Mouse (Mus musculus): ENCODE results near the gene Nit1. TPM values are rescaled to one million over a fixed set of nuclear protein-coding genes. Genes with fewer than 3 reads are reported as not detected.
A peak's percentile ranks its signal among the peaks of the same experiment; 100 is the strongest.

Gene Nit1
- total and polyA plus RNA-seq, 2 experiments from 2014 or later = 31.4 to 39.6 TPM

DNA sequence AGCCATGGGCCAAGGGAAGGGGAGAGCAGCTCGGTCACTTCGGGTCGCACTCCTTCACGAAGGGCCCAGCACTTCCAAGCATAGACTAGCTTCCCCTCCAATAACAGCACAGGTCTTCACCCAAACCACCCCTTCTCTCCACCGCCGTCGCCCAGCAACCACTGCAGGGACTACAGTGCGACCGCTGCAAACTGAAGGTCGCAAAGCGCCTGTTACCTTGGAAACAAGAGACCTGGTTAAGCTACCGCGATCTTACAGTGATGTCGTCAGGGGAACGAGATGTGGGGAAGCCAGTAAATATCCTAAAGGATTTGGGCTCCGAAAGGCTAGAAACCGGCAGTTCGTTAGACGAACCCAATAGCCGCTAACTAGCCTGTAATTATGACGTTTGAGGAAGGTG is 15.2 kb upstream of the Nit1 start, which contains the start of gene Klhdc9:
Klhdc9 (minus strand) TSS at position 143 of the 400 bp plus-strand sequence.
- peak; percentile 92 for ATAC-seq (ENCODE audit: insufficient read depth, low read depth)
- peak; percentile 94 for DNase-seq (ENCODE audit: low spot score)
- peak within 1 kb of the TSS; percentile 69 for H3K4me2 ChIP-seq (ENCODE audit: low read depth, low read length)
- peak within 1 kb of the TSS; percentile 16; the same call in 1 of the 2 replicates for H3K27ac ChIP-seq (ENCODE audit: low read depth)
- no peaks in the 10 kb centered on the region for H3K9me3 ChIP-seq (replicated peaks; ENCODE audit: control insufficient read depth, low read length)
- peak within 1 kb of the TSS; percentile 47 for H3K9ac ChIP-seq (replicated peaks; ENCODE audit: low read depth, low read length)
- peaks cover 21% of the 10 kb centered on the region for H3K36me3 ChIP-seq (replicated peaks; ENCODE audit: control insufficient read depth, insufficient read depth, low read length)
- WGBS = 4% methylated on average over 21 of the region's 21 CpGs
- H3K27me3 ChIP-seq (ENCODE audit: control insufficient read depth, insufficient read depth, low read length) = no peaks in the 10 kb centered on the region
- peak within 1 kb of the TSS; percentile 55 for H3K4me3 ChIP-seq (ENCODE audit: low read depth, low read length)
- no peaks in the 10 kb centered on the region for H3K4me1 ChIP-seq (ENCODE audit: control insufficient read depth, insufficient read depth)
- TF ChIP-seq CTCF (IDR thresholded peaks at IDR 0.05; ENCODE audit: low read depth) (no peak), EP300 (IDR thresholded peaks at IDR 0.05; ENCODE audit: low read depth) (no peak)

DNA sequence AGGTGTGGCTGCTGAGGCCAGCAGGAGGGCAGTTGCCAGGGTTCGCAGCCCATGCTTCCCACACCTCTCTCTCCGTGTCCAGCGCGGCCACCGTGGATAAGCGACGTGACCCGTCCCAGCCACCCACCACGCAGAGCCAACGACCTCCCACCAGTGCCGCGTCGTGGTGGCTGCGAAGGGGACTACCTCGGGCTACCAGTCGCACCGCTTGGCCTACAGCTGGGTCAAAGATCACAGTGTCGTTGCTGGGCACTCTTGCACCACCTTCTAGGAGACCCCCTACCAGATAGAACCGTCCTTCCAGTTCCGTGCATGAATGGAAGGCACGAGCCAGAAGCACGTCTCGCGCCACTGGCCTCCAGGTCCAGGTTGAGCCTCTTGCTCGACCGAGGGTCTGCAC is 14.8 kb upstream of the Nit1 start:
- Histone ChIP-seq H3K36me3 (replicated peaks; ENCODE audit: control insufficient read depth, insufficient read depth, low read length) (peaks cover 21% of the 10 kb centered on the region), H3K27me3 (ENCODE audit: control insufficient read depth, insufficient read depth, low read length) (no peaks in the 10 kb centered on the region), H3K9ac (replicated peaks; ENCODE audit: low read depth, low read length) (0 out of 2 replicates have a peak overlapping the region, but pooled peaks have one; percentile 47), H3K9me3 (replicated peaks; ENCODE audit: control insufficient read depth, low read length) (no peaks in the 10 kb centered on the region), H3K4me3 (ENCODE audit: low read depth, low read length) (peak overlapping the region; percentile 55), H3K4me1 (ENCODE audit: control insufficient read depth, insufficient read depth) (no peaks in the 10 kb centered on the region), H3K4me2 (ENCODE audit: low read depth, low read length) (peak overlapping the region; percentile 69), H3K27ac (ENCODE audit: low read depth) (no peak overlapping the region)
- TF ChIP-seq CTCF (IDR thresholded peaks at IDR 0.05; ENCODE audit: low read depth) (no peak), EP300 (IDR thresholded peaks at IDR 0.05; ENCODE audit: low read depth) (no peak)
- no peak for DNase-seq (ENCODE audit: low spot score)
- peak; percentile 10; the same call in 1 of the 2 replicates for ATAC-seq (ENCODE audit: insufficient read depth, low read depth)
- 21% methylated on average over 26 of the region's 26 CpGs for WGBS

DNA sequence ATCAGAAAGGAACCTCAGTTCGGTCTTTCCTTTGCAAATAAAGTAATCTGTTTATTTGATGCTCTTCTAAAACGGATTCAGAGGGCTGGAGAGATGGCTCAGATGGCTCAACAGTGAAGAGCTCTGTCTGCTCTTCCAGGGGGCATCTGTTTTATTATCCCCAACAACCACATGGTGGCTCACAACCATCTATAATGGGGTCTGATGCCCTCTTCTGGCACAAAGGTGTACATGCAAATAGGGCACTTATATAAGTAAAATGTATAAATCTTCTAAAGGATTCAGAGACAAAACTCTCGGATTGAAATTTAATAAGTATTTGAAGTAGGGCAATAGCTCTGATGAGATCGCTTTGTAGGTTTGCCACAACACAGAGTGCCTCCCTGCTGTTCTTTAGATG is 13.0 kb upstream of the Nit1 start:
- Histone ChIP-seq H3K9ac (replicated peaks; ENCODE audit: low read depth, low read length) (no peak overlapping the region), H3K4me1 (ENCODE audit: control insufficient read depth, insufficient read depth) (no peaks in the 10 kb centered on the region), H3K27ac (ENCODE audit: low read depth) (no peak overlapping the region), H3K4me2 (ENCODE audit: low read depth, low read length) (no peak overlapping the region), H3K27me3 (ENCODE audit: control insufficient read depth, insufficient read depth, low read length) (no peaks in the 10 kb centered on the region), H3K9me3 (replicated peaks; ENCODE audit: control insufficient read depth, low read length) (no peaks in the 10 kb centered on the region), H3K4me3 (ENCODE audit: low read depth, low read length) (no peak overlapping the region), H3K36me3 (replicated peaks; ENCODE audit: control insufficient read depth, insufficient read depth, low read length) (peaks cover 21% of the 10 kb centered on the region)
- WGBS = 68% methylated on average over 4 of the region's 4 CpGs
- no peak for ATAC-seq (ENCODE audit: insufficient read depth, low read depth)
- DNase-seq (ENCODE audit: low spot score) = peak; percentile 40
- TF ChIP-seq CTCF (IDR thresholded peaks at IDR 0.05; ENCODE audit: low read depth) (peak; percentile 83), EP300 (IDR thresholded peaks at IDR 0.05; ENCODE audit: low read depth) (no peak)

DNA sequence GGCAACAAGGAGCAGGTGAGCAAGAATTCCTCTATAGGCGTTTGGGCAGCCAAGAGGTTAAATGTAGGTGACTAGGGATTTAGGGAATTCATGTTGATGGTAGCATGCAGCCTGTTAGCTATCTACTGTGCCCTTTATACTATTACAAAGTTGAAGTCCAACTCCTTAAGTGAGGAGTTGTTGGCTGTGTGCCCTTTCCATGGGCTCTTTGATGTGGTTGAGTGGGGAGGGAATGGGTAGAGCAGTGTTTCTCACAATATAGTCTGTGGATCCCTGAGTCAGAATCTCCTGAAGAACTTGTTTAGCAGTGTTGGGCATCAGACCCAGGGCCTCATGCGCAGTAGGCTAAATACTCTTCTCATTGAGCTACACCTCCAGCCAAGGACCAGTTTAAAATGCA is 11.4 kb upstream of the Nit1 start:
- Histone ChIP-seq H3K9ac (replicated peaks; ENCODE audit: low read depth, low read length) (no peak overlapping the region), H3K4me1 (ENCODE audit: control insufficient read depth, insufficient read depth) (no peaks in the 10 kb centered on the region), H3K4me2 (ENCODE audit: low read depth, low read length) (no peak overlapping the region), H3K9me3 (replicated peaks; ENCODE audit: control insufficient read depth, low read length) (no peaks in the 10 kb centered on the region), H3K27ac (ENCODE audit: low read depth) (no peak overlapping the region), H3K36me3 (replicated peaks; ENCODE audit: control insufficient read depth, insufficient read depth, low read length) (peaks cover 21% of the 10 kb centered on the region), H3K4me3 (ENCODE audit: low read depth, low read length) (no peak overlapping the region), H3K27me3 (ENCODE audit: control insufficient read depth, insufficient read depth, low read length) (no peaks in the 10 kb centered on the region)
- TF ChIP-seq CTCF (IDR thresholded peaks at IDR 0.05; ENCODE audit: low read depth) = no peak
- TF ChIP-seq EP300 (IDR thresholded peaks at IDR 0.05; ENCODE audit: low read depth) = no peak
- DNase-seq (ENCODE audit: low spot score) (no peak), ATAC-seq (ENCODE audit: insufficient read depth, low read depth) (no peak)
- 88% methylated on average over 2 of the region's 2 CpGs for WGBS

DNA sequence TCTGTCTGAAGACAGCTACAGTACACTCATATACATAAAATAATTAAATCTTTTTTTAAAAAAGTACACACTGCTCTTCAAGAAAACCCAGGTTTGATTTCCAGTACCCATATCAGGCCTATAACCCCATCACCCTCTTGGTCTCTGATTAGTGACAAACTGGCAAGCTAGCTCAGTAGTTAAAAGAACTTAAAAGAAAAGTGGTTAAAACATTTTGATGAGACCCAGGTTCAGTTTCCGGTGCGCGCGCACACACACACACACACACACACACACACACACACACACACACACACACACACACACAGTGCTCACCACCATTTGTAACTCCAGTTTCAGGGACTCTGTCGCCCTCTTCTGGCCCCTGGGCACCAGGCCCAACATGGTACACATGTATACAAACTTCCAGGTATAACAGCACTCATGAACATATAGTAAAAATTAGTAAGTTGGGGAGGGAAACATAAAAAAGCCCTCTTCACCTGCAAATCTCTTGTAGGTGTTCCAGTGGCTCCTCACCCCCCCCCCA is 10.4 kb upstream of the Nit1 start:
- no peak overlapping the region for H3K4me3 ChIP-seq (ENCODE audit: low read depth, low read length)

DNA sequence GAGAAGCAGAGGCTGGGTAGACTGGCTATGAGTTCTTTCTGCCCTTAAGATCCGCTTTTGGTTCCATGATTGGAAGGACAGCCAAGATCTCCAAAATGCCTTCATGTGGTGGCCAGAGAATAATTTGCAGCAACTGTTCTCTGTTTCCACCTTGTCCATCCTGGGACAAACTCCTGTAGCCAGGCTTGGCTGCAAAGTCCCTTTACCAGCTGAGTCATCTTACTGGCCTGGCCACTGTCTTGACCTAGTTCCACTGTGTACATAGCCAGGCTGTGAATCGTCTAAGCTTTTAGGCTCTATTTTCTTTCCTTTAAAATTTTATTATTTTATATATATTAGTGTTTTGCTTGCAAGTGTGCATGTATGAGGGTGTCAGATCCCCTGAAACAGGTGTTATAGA is 3.8 kb upstream of the Nit1 start:
- H3K4me3 ChIP-seq (ENCODE audit: low read depth, low read length) = no peak overlapping the region
- 88% methylated on average over 2 of the region's 2 CpGs for WGBS
- no peak overlapping the region for H3K9ac ChIP-seq (replicated peaks; ENCODE audit: low read depth, low read length)
- ATAC-seq (ENCODE audit: insufficient read depth, low read depth) (no peak), DNase-seq (ENCODE audit: low spot score) (no peak)
- H3K4me1 ChIP-seq (ENCODE audit: control insufficient read depth, insufficient read depth) = peaks cover 18% of the 10 kb centered on the region
- TF ChIP-seq EP300 (IDR thresholded peaks at IDR 0.05; ENCODE audit: low read depth) = no peak
- no peak for TF ChIP-seq CTCF (IDR thresholded peaks at IDR 0.05; ENCODE audit: low read depth)
- H3K36me3 ChIP-seq (replicated peaks; ENCODE audit: control insufficient read depth, insufficient read depth, low read length) = no peaks in the 10 kb centered on the region
- H3K4me2 ChIP-seq (ENCODE audit: low read depth, low read length) = no peak overlapping the region
- no peaks in the 10 kb centered on the region for H3K27me3 ChIP-seq (ENCODE audit: control insufficient read depth, insufficient read depth, low read length)
- H3K9me3 ChIP-seq (replicated peaks; ENCODE audit: control insufficient read depth, low read length) = no peaks in the 10 kb centered on the region
- no peak overlapping the region for H3K27ac ChIP-seq (ENCODE audit: low read depth)

More for the DNA sequence above, 10.4 kb upstream of the Nit1 start:
- WGBS = 77% methylated on average over 5 of the region's 5 CpGs
- H3K36me3 ChIP-seq (replicated peaks; ENCODE audit: control insufficient read depth, insufficient read depth, low read length) = peaks cover 21% of the 10 kb centered on the region
- no peak overlapping the region for H3K9ac ChIP-seq (replicated peaks; ENCODE audit: low read depth, low read length)
- DNase-seq (ENCODE audit: low spot score) = peak; percentile 28
- no peaks in the 10 kb centered on the region for H3K27me3 ChIP-seq (ENCODE audit: control insufficient read depth, insufficient read depth, low read length)
- TF ChIP-seq EP300 (IDR thresholded peaks at IDR 0.05; ENCODE audit: low read depth) = no peak
- peak; percentile 46 for TF ChIP-seq CTCF (IDR thresholded peaks at IDR 0.05; ENCODE audit: low read depth)
- H3K4me2 ChIP-seq (ENCODE audit: low read depth, low read length) = no peak overlapping the region
- H3K4me1 ChIP-seq (ENCODE audit: control insufficient read depth, insufficient read depth) = no peaks in the 10 kb centered on the region
- no peak overlapping the region for H3K27ac ChIP-seq (ENCODE audit: low read depth)
- no peak for ATAC-seq (ENCODE audit: insufficient read depth, low read depth)
- no peaks in the 10 kb centered on the region for H3K9me3 ChIP-seq (replicated peaks; ENCODE audit: control insufficient read depth, low read length)

Measured in heart, postnatal 0 days (tissue).